Mouse (Mus musculus) limb, embryonic 13.5 days (tissue): ENCODE data around the gene Sdc4. TPM values are rescaled to one million over a fixed set of nuclear protein-coding genes. Genes with fewer than 3 reads are reported as not detected.

Experiments
- ATAC-seq: fragments of 200-750 bp; cut with Nextera tagmentation; 2 replicates; pipeline ENCODE4 v1.8.0; 2017; ENCODE audit warnings: low read depth, moderate number of reproducible peaks, moderate TSS enrichment; ENCODE audit not compliant: low FRiP score
- H3K27ac ChIP-seq: fragments of 300-500 bp; sonication (generic); 2 replicates; pipeline ENCODE4 v1.5.1; 2015; ENCODE audit warnings: inconsistent platforms, mild to moderate bottlenecking, moderate library complexity
- H3K27me3 ChIP-seq: fragments of 300-500 bp; sonication (generic); 2 replicates; pipeline ENCODE4 v1.6.1; 2015; ENCODE audit warnings: mild to moderate bottlenecking, inconsistent platforms
- H3K36me3 ChIP-seq: fragments of 300-500 bp; sonication (generic); 2 replicates; pipeline ENCODE4 v1.6.1; 2015; ENCODE audit warnings: inconsistent platforms, mild to moderate bottlenecking, moderate library complexity
- H3K4me1 ChIP-seq: fragments of 300-500 bp; sonication (generic); 2 replicates; pipeline ENCODE4 v1.6.1; 2015; ENCODE audit warnings: inconsistent platforms
- H3K4me2 ChIP-seq: fragments of 300-500 bp; sonication (generic); replicated peaks from 2 replicates; pipeline ENCODE4 v1.6.1; 2015; ENCODE audit warnings: inconsistent platforms, mild to moderate bottlenecking, moderate library complexity
- H3K4me3 ChIP-seq: fragments of 300-500 bp; sonication (generic); 2 replicates; pipeline ENCODE4 v1.5.1; 2015; ENCODE audit warnings: moderate library complexity, mild to moderate bottlenecking, inconsistent platforms
- H3K9ac ChIP-seq: fragments of 300-500 bp; sonication (generic); 2 replicates; pipeline ENCODE4 v1.6.1; 2015; ENCODE audit warnings: mild to moderate bottlenecking, inconsistent platforms
- H3K9me3 ChIP-seq: fragments of 300-500 bp; sonication (generic); 2 replicates; pipeline ENCODE4 v1.6.1; 2016; ENCODE audit warnings: inconsistent platforms
- WGBS: fragments of 180-500 bp; shearing (Covaris S2); methylation state at CpG from one replicate; pipeline ENCODE4 v1.1.7; 2015; 5-methylcytosine and 5-hydroxymethylcytosine counted together
- polyA plus RNA-seq: library from polyadenylated mRNA; unstranded; fragments of >200 nt; fragmentation: Nextera tagmentation; extraction: Ambion mirVana; gene quantifications from 2 replicates; pipeline ENCODE4 v1.2.1, GENCODE M21; 2015

The Sdc4 gene
- polyA plus RNA-seq, result 61.0 and 63.6 TPM in 2 replicates

DNA sequence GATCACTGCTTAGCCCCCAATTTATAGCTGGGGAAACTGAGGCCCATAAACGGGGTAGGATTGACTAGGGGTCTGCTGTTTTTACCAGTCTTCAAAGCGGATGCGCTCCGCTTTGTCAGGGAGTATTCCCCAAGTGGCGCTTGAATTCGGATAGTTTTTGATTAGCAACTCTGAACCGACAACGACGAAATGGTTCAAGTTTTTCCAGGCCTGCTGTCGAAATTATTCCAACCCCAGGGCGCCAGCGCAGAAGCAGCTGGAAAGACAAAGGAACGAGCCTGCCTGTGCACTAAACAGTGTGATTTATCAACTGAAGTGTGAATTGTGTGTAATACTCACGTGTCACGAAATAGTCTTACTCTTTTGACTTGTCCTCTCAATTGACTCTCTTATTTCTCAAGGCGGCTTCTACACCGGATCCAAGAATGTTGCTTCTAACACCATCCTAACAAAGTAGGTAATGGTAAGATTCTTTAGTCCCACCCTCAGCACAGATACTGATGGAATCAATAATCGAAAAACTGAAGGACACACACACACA lies at the start of gene Sdc4:
TSS of gene Sdc4 (minus strand) at position 428 of the 541 bp plus-strand sequence.
- 9% methylated on average over 18 of the region's 18 CpGs for WGBS
- no peaks in the 10 kb centered on the region for H3K9me3 ChIP-seq
- ATAC-seq, result no peak
- peak within 1 kb of the TSS; percentile 72 for H3K4me3 ChIP-seq
- peak within 1 kb of the TSS; percentile 74 for H3K27ac ChIP-seq
- peaks cover 10% of the 10 kb centered on the region; the same call in 1 of the 2 replicates for H3K27me3 ChIP-seq
- H3K36me3 ChIP-seq, result no peaks in the 10 kb centered on the region
- peaks cover 46% of the 10 kb centered on the region for H3K4me1 ChIP-seq
- H3K4me2 ChIP-seq, result peak within 1 kb of the TSS; percentile 86
- H3K9ac ChIP-seq, result peak within 1 kb of the TSS; percentile 88

DNA sequence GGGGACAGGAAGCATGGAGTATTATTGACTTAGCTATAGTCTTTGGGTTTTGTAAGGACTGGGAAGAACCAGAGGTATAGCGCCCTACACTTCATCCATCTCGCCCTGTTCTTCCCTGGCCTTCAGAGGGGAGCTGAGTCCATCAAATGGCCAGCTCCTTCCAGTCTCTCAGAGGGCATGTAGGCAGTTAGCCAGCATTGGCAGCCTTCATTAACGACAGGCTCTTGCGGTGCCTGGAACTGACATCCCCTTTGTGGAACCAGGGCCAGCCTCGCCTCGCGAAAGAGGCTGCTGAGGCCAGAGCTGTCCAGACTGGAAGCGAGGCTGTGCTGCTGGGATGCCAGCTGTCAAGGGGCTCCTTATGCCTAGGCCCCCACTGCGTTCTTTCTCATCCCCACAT lies 44.1 kb upstream of the Sdc4 start:
- Histone ChIP-seq H3K27me3 (peaks cover 53% of the 10 kb centered on the region), H3K4me2 (peak overlapping the region; percentile 100), H3K9ac (no peak overlapping the region), H3K4me3 (no peak overlapping the region), H3K27ac (no peak overlapping the region), H3K36me3 (peaks cover 5% of the 10 kb centered on the region), H3K9me3 (no peaks in the 10 kb centered on the region), H3K4me1 (peaks cover 15% of the 10 kb centered on the region)
- ATAC-seq, result no peak
- 67% methylated on average over 9 of the region's 9 CpGs for WGBS

DNA sequence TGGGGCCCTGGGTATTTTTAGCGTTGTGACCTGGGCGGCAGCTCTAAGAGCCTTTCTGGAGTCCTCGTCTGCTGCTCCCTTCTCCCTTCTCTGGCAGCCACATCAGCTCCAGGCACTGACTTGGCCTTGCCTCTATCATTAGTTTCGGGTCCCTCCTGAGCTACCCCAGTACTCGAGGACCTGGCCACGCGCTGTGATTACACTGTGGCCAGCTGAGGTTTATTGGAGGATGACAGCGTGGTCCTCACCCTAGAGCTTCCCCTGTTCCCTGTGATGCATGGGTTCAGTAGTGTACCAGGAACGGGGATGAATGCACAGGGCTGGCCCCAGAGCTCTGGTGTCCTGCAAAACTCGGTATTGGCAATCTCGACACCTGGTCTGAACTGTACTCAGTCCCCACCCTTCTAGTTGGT lies 43.4 kb upstream of the Sdc4 start:
- no peaks in the 10 kb centered on the region for H3K9me3 ChIP-seq
- peaks cover 15% of the 10 kb centered on the region for H3K4me1 ChIP-seq
- no peak for ATAC-seq
- peaks cover 53% of the 10 kb centered on the region for H3K27me3 ChIP-seq
- peak overlapping the region; percentile 100 for H3K4me2 ChIP-seq
- peak overlapping the region; percentile 75 for H3K4me3 ChIP-seq
- H3K27ac ChIP-seq, result no peak overlapping the region
- H3K36me3 ChIP-seq, result peaks cover 5% of the 10 kb centered on the region
- peak overlapping the region; percentile 78 for H3K9ac ChIP-seq
- 12% methylated on average over 11 of the region's 11 CpGs for WGBS

DNA sequence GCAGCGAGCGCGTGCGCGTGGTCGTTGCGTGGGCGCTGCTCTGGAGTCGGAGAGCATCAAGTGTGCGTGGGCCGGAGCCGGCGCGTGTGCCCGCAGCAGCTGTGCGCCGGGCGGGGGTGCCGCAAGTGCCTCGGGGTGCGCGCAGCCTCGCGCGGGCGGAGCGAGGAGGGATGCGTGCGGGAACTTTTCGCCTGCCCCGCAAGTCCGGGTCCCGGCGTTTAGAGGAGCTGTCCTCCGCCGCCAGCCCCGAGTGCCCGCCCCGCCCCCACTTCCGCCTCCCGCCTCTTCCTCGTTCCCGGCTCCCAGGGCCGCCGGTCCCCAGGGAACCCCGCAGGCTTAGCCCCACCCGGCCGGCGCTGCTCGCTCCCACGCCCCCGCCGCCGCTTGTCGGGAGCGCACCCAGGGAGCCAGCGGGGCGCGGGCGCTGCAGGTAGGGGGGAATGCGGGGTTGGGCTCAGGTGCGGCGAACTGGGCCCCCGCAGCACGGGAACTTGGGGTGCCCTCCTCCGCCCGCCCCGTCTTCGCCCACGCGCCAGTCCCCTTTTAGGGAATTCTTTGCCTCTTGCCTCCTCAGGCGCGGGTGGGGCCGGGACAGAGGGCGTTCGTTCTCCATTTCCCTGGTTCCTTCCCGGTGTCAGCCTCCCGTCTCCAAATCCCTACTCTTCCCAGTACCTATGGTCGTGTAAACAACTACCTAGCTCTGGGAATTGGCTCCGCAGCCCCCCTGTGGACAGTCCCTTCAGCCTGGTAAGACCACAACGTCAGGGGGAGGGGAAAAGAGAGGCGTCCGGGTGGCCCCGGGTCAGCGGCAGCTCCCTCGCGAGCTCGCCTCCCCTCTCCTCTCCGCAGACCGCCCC lies 42.8 kb upstream of the Sdc4 start:
- peak overlapping the region; percentile 100 for H3K4me2 ChIP-seq
- peaks cover 5% of the 10 kb centered on the region for H3K36me3 ChIP-seq
- H3K9me3 ChIP-seq, result no peaks in the 10 kb centered on the region
- H3K27ac ChIP-seq, result no peak overlapping the region
- H3K4me1 ChIP-seq, result peaks cover 15% of the 10 kb centered on the region
- under 1% methylated on average over 86 of the region's 90 CpGs for WGBS
- peak overlapping the region; percentile 78 for H3K9ac ChIP-seq
- peak; percentile 34; the same call in 1 of the 2 replicates for ATAC-seq
- H3K27me3 ChIP-seq, result peaks cover 53% of the 10 kb centered on the region
- peak overlapping the region; percentile 75 for H3K4me3 ChIP-seq

DNA sequence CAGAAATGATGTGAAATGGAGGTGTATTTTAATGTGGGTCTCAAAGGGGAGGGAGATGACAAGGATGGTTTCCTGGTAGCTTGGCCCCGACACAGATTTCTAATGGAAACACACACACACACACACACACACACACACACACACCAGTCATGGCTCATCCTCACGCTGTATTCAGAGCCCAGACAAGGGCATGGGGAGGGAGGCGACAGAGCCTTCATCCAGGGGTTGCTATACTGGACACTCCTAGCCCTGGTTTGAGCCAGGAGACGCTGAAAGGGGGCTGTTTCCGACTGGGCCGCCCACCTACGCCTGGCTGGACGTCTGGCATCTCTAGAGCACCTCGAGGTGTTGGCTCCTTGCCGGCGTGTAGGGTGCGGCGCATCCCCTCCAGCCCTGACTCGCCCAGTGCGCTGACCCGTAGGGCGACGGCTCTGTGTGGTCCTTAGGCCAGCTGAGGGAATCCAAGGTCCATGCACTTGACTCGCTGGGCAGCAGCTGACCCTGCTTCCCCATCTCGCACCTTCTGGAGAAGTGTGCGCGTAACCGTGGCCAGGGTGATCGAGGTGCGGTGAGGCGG lies 42.1 kb upstream of the Sdc4 start, which contains the start of gene Dbndd2:
TSS of gene Dbndd2 (plus strand) at position 426 of the 577 bp plus-strand sequence.
- Histone ChIP-seq H3K27me3 (peaks cover 53% of the 10 kb centered on the region), H3K27ac (no peak within 1 kb of the TSS), H3K9ac (peak within 1 kb of the TSS; percentile 78), H3K4me3 (peak within 1 kb of the TSS; percentile 75), H3K4me2 (peak within 1 kb of the TSS; percentile 100), H3K4me1 (peaks cover 15% of the 10 kb centered on the region), H3K36me3 (peaks cover 5% of the 10 kb centered on the region), H3K9me3 (no peaks in the 10 kb centered on the region)
- under 1% methylated on average over 25 of the region's 26 CpGs for WGBS
- ATAC-seq, result 0 out of 2 replicates have a peak, but pooled peaks have one; percentile 26

DNA sequence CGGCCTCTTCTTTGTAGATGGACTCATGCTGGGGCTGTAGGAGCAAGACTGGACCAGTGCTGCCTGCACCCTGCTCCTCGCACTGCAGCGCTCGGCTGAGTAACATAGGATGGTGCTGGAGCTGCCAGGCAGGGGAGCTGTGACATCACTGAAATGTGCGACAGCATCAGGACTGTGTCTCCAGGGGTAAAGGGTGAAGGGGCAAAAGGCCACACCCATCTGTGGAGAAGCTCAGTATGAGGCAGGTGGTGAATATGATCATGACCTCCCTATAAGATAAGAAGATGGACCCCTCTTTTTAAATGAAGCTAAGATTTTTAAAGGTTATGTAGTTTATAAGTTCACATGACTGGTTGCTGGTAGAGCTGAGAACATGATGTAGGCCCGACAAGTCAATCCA lies 29.9 kb upstream of the Sdc4 start, which contains the start of gene Trp53tg5:
TSS of gene Trp53tg5 (minus strand) at position 101 of the 400 bp plus-strand sequence.
- no peak within 1 kb of the TSS for H3K4me2 ChIP-seq
- no peaks in the 10 kb centered on the region for H3K9me3 ChIP-seq
- 86% methylated on average over 6 of the region's 6 CpGs for WGBS
- no peaks in the 10 kb centered on the region for H3K4me1 ChIP-seq
- H3K9ac ChIP-seq, result no peak within 1 kb of the TSS
- no peak within 1 kb of the TSS for H3K4me3 ChIP-seq
- peaks cover 24% of the 10 kb centered on the region for H3K36me3 ChIP-seq
- H3K27ac ChIP-seq, result no peak within 1 kb of the TSS
- no peak for ATAC-seq
- H3K27me3 ChIP-seq, result no peaks in the 10 kb centered on the region

DNA sequence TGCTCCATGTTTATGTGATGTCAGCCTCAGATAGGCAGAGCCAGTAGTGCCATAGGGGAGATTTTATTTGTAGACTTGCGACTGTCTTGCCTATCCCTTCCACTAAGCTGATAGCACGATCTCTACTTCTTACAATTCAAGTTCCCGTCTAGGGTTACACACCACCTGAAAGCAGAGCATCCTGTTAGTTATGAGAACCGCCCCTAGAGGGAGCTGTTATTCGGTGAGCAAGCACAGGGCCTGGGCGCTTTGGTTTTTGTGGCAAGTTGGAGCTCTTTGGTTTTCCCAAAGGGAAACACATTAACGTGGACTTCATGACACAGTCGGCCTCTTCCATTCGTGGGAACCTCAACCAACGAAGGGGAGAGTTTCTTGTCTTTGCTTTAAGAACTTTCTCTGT lies 26.6 kb upstream of the Sdc4 start:
- no peak overlapping the region for H3K4me2 ChIP-seq
- 25% methylated on average over 10 of the region's 10 CpGs for WGBS
- no peak overlapping the region for H3K9ac ChIP-seq
- H3K4me1 ChIP-seq, result no peaks in the 10 kb centered on the region
- H3K4me3 ChIP-seq, result no peak overlapping the region
- no peak for ATAC-seq
- no peaks in the 10 kb centered on the region for H3K9me3 ChIP-seq
- peaks cover 47% of the 10 kb centered on the region for H3K36me3 ChIP-seq
- no peaks in the 10 kb centered on the region for H3K27me3 ChIP-seq
- no peak overlapping the region for H3K27ac ChIP-seq

DNA sequence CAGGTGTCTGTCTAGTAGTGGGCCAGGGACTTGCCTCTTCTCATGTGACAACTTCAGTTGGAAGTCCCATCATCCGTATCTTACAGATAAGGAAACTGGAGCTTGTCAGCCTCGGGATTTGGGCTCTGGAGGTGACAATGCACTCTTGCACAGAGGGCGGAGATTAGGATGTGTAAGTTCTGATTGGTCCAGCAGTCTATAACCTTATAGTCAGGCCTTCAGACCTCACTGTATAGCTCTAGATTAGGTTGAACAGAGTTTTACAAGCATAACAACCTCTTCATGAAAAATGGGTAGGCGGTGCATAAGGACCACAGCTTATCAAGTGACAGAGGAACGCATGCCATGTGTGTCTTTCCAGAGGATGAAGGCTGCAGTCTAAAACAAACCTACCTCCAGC lies 23.1 kb upstream of the Sdc4 start:
- no peak for ATAC-seq
- no peak overlapping the region for H3K4me2 ChIP-seq
- H3K9me3 ChIP-seq, result no peaks in the 10 kb centered on the region
- WGBS, result 80% methylated on average over 5 of the region's 5 CpGs
- H3K27ac ChIP-seq, result no peak overlapping the region
- no peaks in the 10 kb centered on the region for H3K27me3 ChIP-seq
- H3K36me3 ChIP-seq, result peaks cover 54% of the 10 kb centered on the region
- H3K9ac ChIP-seq, result no peak overlapping the region
- no peak overlapping the region for H3K4me3 ChIP-seq
- peaks cover 12% of the 10 kb centered on the region for H3K4me1 ChIP-seq

DNA sequence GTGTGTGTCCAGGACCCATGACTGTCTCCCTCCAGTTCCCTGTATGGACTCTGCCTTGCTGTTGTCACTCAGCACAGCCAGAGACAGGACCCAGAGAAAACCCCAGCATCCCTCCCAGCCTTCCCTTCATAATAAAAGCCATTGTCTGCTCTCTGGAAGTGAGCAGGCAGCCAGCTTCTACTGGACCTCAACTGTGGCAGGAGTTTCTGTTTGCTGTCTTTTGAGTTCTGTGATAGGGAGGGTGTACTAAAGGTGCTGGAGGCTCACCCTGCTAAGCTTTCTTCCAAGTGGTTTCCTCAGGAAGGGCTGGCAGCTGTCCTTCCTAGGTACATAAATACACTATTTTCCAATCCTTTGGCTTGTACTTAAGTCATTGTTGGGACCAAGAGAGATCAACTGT lies 21.5 kb upstream of the Sdc4 start:
- no peak overlapping the region for H3K9ac ChIP-seq
- H3K4me2 ChIP-seq, result no peak overlapping the region
- ATAC-seq, result no peak
- no peak overlapping the region for H3K4me3 ChIP-seq
- peaks cover 52% of the 10 kb centered on the region for H3K36me3 ChIP-seq
- H3K27ac ChIP-seq, result no peak overlapping the region
- H3K27me3 ChIP-seq, result no peaks in the 10 kb centered on the region
- H3K4me1 ChIP-seq, result peaks cover 14% of the 10 kb centered on the region
- H3K9me3 ChIP-seq, result no peaks in the 10 kb centered on the region

DNA sequence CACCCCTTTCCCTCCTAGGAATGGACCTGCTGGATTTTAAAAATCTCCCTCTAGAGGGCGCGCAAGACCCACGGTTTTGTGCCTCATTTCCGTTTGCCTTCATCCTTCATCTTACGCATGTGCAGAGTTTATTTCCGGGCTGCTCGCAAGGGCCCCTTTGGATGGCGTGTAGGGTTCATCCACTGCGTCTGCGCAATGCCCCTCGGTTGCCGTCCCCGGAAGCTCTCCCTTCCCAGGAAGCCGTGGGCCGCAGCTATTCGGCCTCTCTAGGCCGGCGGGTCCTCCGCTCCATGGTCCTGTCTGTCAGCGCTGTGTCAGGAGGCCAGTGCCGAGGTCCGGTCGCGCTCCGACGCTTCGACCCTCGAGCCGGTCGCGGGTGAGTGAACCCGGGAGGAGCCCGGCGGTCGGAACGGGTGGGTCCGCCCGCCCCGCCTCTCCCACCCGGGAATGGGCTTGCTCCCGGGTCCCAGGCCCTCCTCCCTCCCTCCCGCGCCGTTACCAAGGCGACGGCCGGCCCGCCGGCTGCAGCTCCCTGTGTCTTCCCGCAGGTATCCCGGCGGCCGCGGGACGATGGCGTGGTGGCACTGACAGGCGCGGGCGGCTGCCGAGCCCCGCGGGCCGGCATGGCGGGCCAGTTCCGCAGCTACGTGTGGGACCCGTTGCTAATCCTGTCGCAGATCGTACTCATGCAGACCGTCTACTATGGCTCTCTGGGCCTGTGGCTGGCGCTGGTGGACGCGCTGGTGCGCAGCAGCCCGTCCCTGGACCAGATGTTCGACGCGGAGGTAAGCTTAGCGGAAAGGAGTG lies 17.3 kb upstream of the Sdc4 start, which contains the start of gene Gm20458:
TSS of gene Gm20458 (plus strand) at position 223 of the 807 bp plus-strand sequence.
- Histone ChIP-seq H3K9ac (peak within 1 kb of the TSS; percentile 77), H3K27ac (peak within 1 kb of the TSS; percentile 61; the same call in 1 of the 2 replicates), H3K4me2 (peak within 1 kb of the TSS; percentile 86), H3K36me3 (peaks cover 31% of the 10 kb centered on the region), H3K4me3 (peak within 1 kb of the TSS; percentile 75), H3K4me1 (peaks cover 23% of the 10 kb centered on the region), H3K9me3 (no peaks in the 10 kb centered on the region), H3K27me3 (no peaks in the 10 kb centered on the region)
- ATAC-seq, result peak; percentile 99
- under 1% methylated on average over 78 of the region's 79 CpGs for WGBS

DNA sequence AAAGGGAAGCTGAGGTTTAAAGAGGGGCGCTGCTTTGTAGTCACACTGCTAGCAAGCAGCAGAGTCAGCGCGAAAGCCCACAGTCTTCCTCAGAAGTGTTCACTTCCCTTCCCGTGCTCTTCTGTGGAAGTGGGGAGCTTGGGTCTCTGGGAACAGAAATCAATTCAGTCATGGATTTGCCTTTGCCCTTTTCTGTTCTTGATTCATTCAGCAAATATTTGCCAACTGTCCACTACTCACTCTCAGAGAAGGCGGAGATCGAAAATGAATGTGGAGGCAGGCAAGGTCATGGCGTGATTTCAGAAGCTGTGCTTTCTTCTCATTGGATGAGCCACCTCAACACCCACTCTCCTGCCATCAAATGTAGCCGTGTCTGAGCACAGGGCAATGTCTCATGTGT lies 14.8 kb upstream of the Sdc4 start:
- ATAC-seq, result no peak
- H3K9me3 ChIP-seq, result no peaks in the 10 kb centered on the region
- no peak overlapping the region for H3K9ac ChIP-seq
- no peak overlapping the region for H3K4me2 ChIP-seq
- no peak overlapping the region for H3K27ac ChIP-seq
- H3K4me3 ChIP-seq, result no peak overlapping the region
- peaks cover 29% of the 10 kb centered on the region for H3K4me1 ChIP-seq
- H3K36me3 ChIP-seq, result peaks cover 6% of the 10 kb centered on the region; the same call in 1 of the 2 replicates
- 88% methylated on average over 8 of the region's 8 CpGs for WGBS
- H3K27me3 ChIP-seq, result no peaks in the 10 kb centered on the region
